Mouse (Mus musculus): ENCODE measurements around the gene Gnao1. TPM values are rescaled to one million over a fixed set of nuclear protein-coding genes. Genes with fewer than 3 reads are reported as not detected.

Gene Gnao1
- total RNA-seq (2012; rRNA removed) (2.0 and 3.5 TPM in 2 replicates), total RNA-seq (2014; rRNA removed) (0.89 and 1.1 TPM in 2 replicates), polyA plus RNA-seq (2012; ENCODE audit: insufficient read length, low read depth) (10.6 and 13.5 TPM in 2 replicates)

DNA sequence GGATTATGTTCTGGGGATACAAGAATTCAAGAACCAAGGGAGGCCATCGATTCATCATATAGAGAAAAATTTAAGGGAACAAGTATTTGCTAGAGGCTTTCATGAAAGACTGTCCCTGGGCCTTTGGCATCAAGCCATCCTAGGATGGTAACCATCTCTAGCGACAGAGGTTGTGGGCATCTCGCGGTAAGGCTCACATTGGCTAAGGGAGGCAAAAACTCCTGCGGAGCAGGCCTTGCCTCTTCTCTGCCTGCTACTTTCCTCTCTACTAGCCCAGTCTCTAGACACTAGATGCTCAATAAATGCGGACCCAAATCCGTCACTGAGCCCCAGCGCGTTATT lies at the start of gene Gnao1:
Gnao1 (plus strand) TSS at position 281 of the 342 bp plus-strand sequence.
- Histone ChIP-seq H3K4me3 (replicated peaks in 1 of 3; ENCODE audit: low read depth in 2 of 3, low read length in 2 of 3, poor library complexity in 1 of 3) (peak within 1 kb of the TSS; percentile 35 to 81 (median 63)), H3K79me2 (replicated peaks; ENCODE audit: control insufficient read depth, extremely low read depth, insufficient read depth, poor library complexity, severe bottlenecking) (no peaks in the 10 kb centered on the region), H3K9ac (ENCODE audit: insufficient read depth, low read depth) (peak within 1 kb of the TSS; percentile 77), H3K9me3 (replicated peaks; ENCODE audit: low read length) (no peaks in the 10 kb centered on the region), H3K27me3 (replicated peaks) (peaks cover 4% of the 10 kb centered on the region), H3K4me1 (ENCODE audit: control insufficient read depth in 1 of 2, insufficient read depth in 2 of 2) (peaks cover 2 to 21% of the 10 kb centered on the region in 2 experiments; a peak in 3 of 4 replicates), H3K36me3 (replicated peaks in 1 of 2; ENCODE audit: control insufficient read depth in 1 of 2, insufficient read depth in 1 of 2, low read length in 1 of 2) (peaks cover 0 to 7% of the 10 kb centered on the region in 2 experiments), H3K4me2 (ENCODE audit: insufficient read depth, low read depth, poor library complexity, severe bottlenecking) (peak within 1 kb of the TSS; percentile 68), H3K27ac (ENCODE audit: insufficient read depth, low read depth) (no peak within 1 kb of the TSS; the same call in 1 of the 2 replicates)
- no peak for TF ChIP-seq ZNF384 (IDR thresholded peaks at IDR 0.05; ENCODE audit: low read depth, low read length)
- no peak for TF ChIP-seq ELF1 (IDR thresholded peaks at IDR 0.05; ENCODE audit: low read depth, low read length)
- TF ChIP-seq ZMIZ1 (IDR thresholded peaks at IDR 0.05; ENCODE audit: low read depth, low read length) = no peak
- no peak for TF ChIP-seq HCFC1 (IDR thresholded peaks at IDR 0.05; ENCODE audit: low read depth, low read length)
- TF ChIP-seq JUND (conservative IDR thresholded peaks at IDR 0.05; ENCODE audit: low read depth, low read length) = no peak
- TF ChIP-seq ZC3H11A (IDR thresholded peaks at IDR 0.05; ENCODE audit: low read depth, low read length) = no peak
- no peak for TF ChIP-seq ETS1 (conservative IDR thresholded peaks at IDR 0.05; ENCODE audit: low read depth, low read length)
- TF ChIP-seq CHD2 (IDR thresholded peaks at IDR 0.05; ENCODE audit: low read length) = no peak
- no peak for TF ChIP-seq NELFE (IDR thresholded peaks at IDR 0.05; ENCODE audit: low read depth, low read length)
- TF ChIP-seq MAZ (IDR thresholded peaks at IDR 0.05; ENCODE audit: low read depth, low read length) = no peak
- no peak for TF ChIP-seq MAX (IDR thresholded peaks at IDR 0.05; ENCODE audit: low read length)
- TF ChIP-seq POLR2A (IDR thresholded peaks at IDR 0.05; ENCODE audit: low read depth, low read length) = no peak
- no peak for TF ChIP-seq KAT2A (IDR thresholded peaks at IDR 0.05; ENCODE audit: insufficient replicate concordance, low read length)
- TF ChIP-seq RAD21 (IDR thresholded peaks at IDR 0.05; ENCODE audit: low read depth, low read length) = no peak
- no peak for DNase-seq (ENCODE audit: extremely low read depth)
- in situ Hi-C loops (cut with MboI; ENCODE audit: low pct_ligation_motif_present, low pct_unique_long_range_greater_than_20kb, low sequenced_read_pairs) (no loop called here), dilution Hi-C loops (cut with MboI; ENCODE audit: extremely low pct_ligation_motif_present, extremely low pct_unique_long_range_greater_than_20kb, low sequenced_read_pairs) (no loop called here)

DNA sequence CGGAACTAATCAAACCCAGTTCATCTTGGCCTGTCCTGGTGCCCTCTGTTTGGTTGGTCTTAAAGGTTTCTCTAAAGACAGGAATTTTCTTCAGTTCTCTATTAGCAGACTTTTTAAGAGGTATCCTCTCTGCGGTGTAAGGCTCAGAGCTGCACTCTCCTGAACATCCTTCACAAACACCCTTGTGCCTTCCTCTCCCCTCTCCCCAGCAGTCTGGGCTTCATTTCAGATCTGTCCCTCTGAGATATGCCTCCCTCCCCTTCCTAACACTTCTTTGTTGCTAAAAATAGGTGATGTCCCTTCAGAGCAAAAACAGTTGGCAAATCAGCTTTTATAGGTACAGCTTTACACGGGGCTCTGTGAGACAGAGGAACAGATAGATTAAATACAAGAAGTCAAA lies 32.2 kb upstream of the Gnao1 start:
- Histone ChIP-seq H3K9me3 (replicated peaks; ENCODE audit: low read length) (no peaks in the 10 kb centered on the region), H3K27me3 (replicated peaks) (no peaks in the 10 kb centered on the region), H3K4me1 (ENCODE audit: control insufficient read depth in 1 of 2, insufficient read depth in 2 of 2) (no peaks in the 10 kb centered on the region), H3K36me3 (replicated peaks in 1 of 2; ENCODE audit: control insufficient read depth in 1 of 2, insufficient read depth in 1 of 2, low read length in 1 of 2) (no peaks in the 10 kb centered on the region), H3K27ac (ENCODE audit: insufficient read depth, low read depth) (no peak overlapping the region), H3K79me2 (replicated peaks; ENCODE audit: control insufficient read depth, extremely low read depth, insufficient read depth, poor library complexity, severe bottlenecking) (no peaks in the 10 kb centered on the region), H3K4me3 (replicated peaks in 1 of 3; ENCODE audit: low read depth in 2 of 3, low read length in 2 of 3, poor library complexity in 1 of 3) (no peak overlapping the region), H3K9ac (ENCODE audit: insufficient read depth, low read depth) (no peak overlapping the region), H3K4me2 (ENCODE audit: insufficient read depth, low read depth, poor library complexity, severe bottlenecking) (no peak overlapping the region)
- no peak for TF ChIP-seq ETS1 (conservative IDR thresholded peaks at IDR 0.05; ENCODE audit: low read depth, low read length)
- in situ Hi-C loops (cut with MboI; ENCODE audit: low pct_ligation_motif_present, low pct_unique_long_range_greater_than_20kb, low sequenced_read_pairs) = no loop called here
- no peak for DNase-seq (ENCODE audit: extremely low read depth)
- dilution Hi-C loops (cut with MboI; ENCODE audit: extremely low pct_ligation_motif_present, extremely low pct_unique_long_range_greater_than_20kb, low sequenced_read_pairs) = no loop called here

DNA sequence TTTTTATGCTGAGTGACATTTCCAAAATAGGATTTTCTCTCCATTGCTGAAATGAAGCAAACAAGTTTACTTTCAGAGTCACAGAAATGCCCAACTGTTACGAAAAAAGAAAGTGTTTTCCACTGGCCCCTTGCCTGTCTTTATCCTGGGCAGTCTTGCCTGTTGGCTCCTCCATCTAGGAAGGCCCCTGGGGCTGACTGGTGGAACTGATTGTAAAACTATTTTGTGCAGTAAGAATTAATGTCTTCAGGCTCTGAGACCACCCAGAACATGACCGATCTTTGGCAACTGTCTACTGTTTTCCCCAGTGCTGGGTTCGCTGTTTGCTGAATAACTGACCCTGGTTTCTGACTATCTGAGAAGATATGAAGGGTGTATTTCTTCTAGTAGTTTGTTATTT lies 540 bp upstream of the Gnao1 start:
- Histone ChIP-seq H3K79me2 (replicated peaks; ENCODE audit: control insufficient read depth, extremely low read depth, insufficient read depth, poor library complexity, severe bottlenecking) (no peaks in the 10 kb centered on the region), H3K4me1 (ENCODE audit: control insufficient read depth in 1 of 2, insufficient read depth in 2 of 2) (peaks cover 2 to 21% of the 10 kb centered on the region in 2 experiments; a peak in 3 of 4 replicates), H3K4me2 (ENCODE audit: insufficient read depth, low read depth, poor library complexity, severe bottlenecking) (no peak overlapping the region), H3K27ac (ENCODE audit: insufficient read depth, low read depth) (no peak overlapping the region), H3K9me3 (replicated peaks; ENCODE audit: low read length) (no peaks in the 10 kb centered on the region), H3K4me3 (replicated peaks in 1 of 3; ENCODE audit: low read depth in 2 of 3, low read length in 2 of 3, poor library complexity in 1 of 3) (no peak overlapping the region), H3K36me3 (replicated peaks in 1 of 2; ENCODE audit: control insufficient read depth in 1 of 2, insufficient read depth in 1 of 2, low read length in 1 of 2) (peaks cover 0 to 6% of the 10 kb centered on the region in 2 experiments), H3K9ac (ENCODE audit: insufficient read depth, low read depth) (no peak overlapping the region), H3K27me3 (replicated peaks) (peaks cover 4% of the 10 kb centered on the region)
- in situ Hi-C loops (cut with MboI; ENCODE audit: low pct_ligation_motif_present, low pct_unique_long_range_greater_than_20kb, low sequenced_read_pairs) (no loop called here), dilution Hi-C loops (cut with MboI; ENCODE audit: extremely low pct_ligation_motif_present, extremely low pct_unique_long_range_greater_than_20kb, low sequenced_read_pairs) (no loop called here)
- TF ChIP-seq ZC3H11A (IDR thresholded peaks at IDR 0.05; ENCODE audit: low read depth, low read length) (no peak), NELFE (IDR thresholded peaks at IDR 0.05; ENCODE audit: low read depth, low read length) (no peak), MAFK (IDR thresholded peaks at IDR 0.05; ENCODE audit: insufficient replicate concordance, low read length) (no peak), RCOR1 (conservative IDR thresholded peaks at IDR 0.05; ENCODE audit: low read depth, low read length) (no peak), CHD2 (IDR thresholded peaks at IDR 0.05; ENCODE audit: low read length) (no peak), ETS1 (conservative IDR thresholded peaks at IDR 0.05; ENCODE audit: low read depth, low read length) (no peak), SIN3A (IDR thresholded peaks at IDR 0.05; ENCODE audit: low read length) (no peak), IRF4 (IDR thresholded peaks at IDR 0.05; ENCODE audit: low read depth, low read length) (no peak), MAZ (IDR thresholded peaks at IDR 0.05; ENCODE audit: low read depth, low read length) (no peak), POLR2AphosphoS2 (IDR thresholded peaks at IDR 0.05; ENCODE audit: low read depth, low read length) (no peak)
- DNase-seq (ENCODE audit: extremely low read depth) = no peak

Data from CH12.LX (cell line).